Mouse (Mus musculus) megakaryocyte, embryonic 14.5 days (primary cell): ENCODE measurements around the gene Mageb18. TPM values are rescaled to one million over a fixed set of nuclear protein-coding genes. Genes with fewer than 3 reads are reported as not detected.

Experiments used
- H3K27me3 ChIP-seq: replicated peaks from 2 replicates; pipeline ENCODE3; 2012; ENCODE audit warnings: inconsistent platforms
- H3K36me3 ChIP-seq: replicated peaks from 2 replicates; pipeline ENCODE3; 2012; ENCODE audit warnings: low read length, inconsistent platforms, mixed read lengths
- H3K4me1 ChIP-seq: 2 replicates; pipeline ENCODE4 v1.6.1; 2012; ENCODE audit warnings: inconsistent platforms
- H3K4me3 ChIP-seq: replicated peaks from 2 replicates; pipeline ENCODE3; 2012; ENCODE audit warnings: moderate library complexity, mild to moderate bottlenecking, inconsistent platforms
- H3K9me3 ChIP-seq: 2 replicates; pipeline ENCODE4 v1.6.1; 2012; ENCODE audit warnings: inconsistent platforms
- FLI1 ChIP-seq: IDR thresholded peaks from 2 replicates; pipeline ENCODE4 v1.6.1; 2012; ENCODE audit warnings: low read length, inconsistent platforms, mixed read lengths
- GATA1 ChIP-seq: IDR thresholded peaks from 3 replicates; pipeline ENCODE4 v1.6.1; 2012; ENCODE audit warnings: mixed read lengths, low read length, inconsistent platforms, borderline replicate concordance
- polyA plus RNA-seq: library from polyadenylated mRNA; stranded (reverse); fragments of >175 nt; gene quantifications from 2 replicates; pipeline ENCODE4 v1.2.3, GENCODE M21; 2012; ENCODE audit warnings: low replicate concordance; ENCODE audit not compliant: insufficient read depth

Mageb18 gene
- polyA plus RNA-seq, 1 experiment = not detected

DNA sequence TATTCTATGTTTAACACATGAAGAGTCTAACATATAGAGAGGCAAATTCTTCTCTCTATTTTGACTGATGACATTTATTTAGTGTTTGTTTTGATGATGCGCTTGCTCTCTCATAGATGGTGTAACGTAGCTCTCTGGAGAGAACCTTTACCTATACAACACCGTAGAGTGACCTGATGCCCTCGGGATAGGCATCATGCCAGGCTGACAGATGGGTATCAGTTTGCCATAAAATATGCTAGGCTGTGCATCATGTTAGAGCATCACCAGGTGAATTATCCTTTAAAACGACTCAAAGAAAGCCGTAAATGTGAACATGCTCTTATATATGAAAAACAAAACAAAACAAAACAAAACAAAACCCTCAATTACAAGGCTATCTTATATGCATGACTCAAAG, 258.5 kb downstream of the Mageb18 start:
- Histone ChIP-seq H3K4me1 (no peaks in the 10 kb centered on the region), H3K36me3 (no peaks in the 10 kb centered on the region), H3K27me3 (no peaks in the 10 kb centered on the region), H3K9me3 (no peaks in the 10 kb centered on the region), H3K4me3 (no peak overlapping the region)
- TF ChIP-seq GATA1 (no peak), FLI1 (no peak)

DNA sequence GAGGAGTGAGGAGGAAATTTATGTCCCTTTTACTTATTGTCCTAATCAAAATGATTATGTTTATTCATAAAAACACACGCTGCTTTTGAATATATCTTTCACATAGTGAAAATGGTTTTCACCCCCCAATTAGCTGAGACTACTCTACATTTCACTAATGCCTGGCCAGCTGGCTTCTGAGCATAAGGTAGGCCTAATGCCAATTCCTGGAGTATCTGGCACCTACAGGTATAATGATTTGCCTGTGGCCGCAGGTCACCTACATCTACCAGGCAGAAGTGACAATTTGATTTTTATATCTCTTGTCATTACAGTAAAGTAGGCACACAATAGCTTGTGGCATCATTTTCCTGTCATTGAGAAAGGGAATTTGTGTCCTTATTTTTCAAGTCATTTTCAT, 259.8 kb downstream of the Mageb18 start:
- no peak for TF ChIP-seq GATA1
- TF ChIP-seq FLI1 = no peak
- Histone ChIP-seq H3K4me1 (no peaks in the 10 kb centered on the region), H3K9me3 (no peaks in the 10 kb centered on the region), H3K4me3 (no peak overlapping the region), H3K36me3 (no peaks in the 10 kb centered on the region), H3K27me3 (no peaks in the 10 kb centered on the region)

DNA sequence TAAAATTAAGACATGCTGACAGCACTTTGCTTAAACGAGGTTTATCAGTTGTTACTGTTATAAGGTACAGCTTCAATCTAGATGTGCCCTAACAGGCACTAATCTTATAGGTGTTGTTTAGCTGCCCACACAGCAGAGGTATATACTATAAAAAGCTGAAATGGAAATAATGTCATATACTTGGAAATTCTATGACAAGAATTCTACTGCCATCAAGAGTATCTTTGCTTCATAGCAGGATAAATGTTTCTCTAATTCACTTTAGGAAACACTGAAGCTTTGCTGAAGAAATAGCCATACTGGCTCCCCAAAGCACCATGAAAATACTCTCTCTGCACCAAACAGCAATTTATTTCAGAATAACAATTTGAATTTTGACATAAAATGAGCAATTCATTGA, 265.9 kb downstream of the Mageb18 start:
- Histone ChIP-seq H3K9me3 (no peaks in the 10 kb centered on the region), H3K4me3 (no peak overlapping the region), H3K36me3 (no peaks in the 10 kb centered on the region), H3K4me1 (no peaks in the 10 kb centered on the region), H3K27me3 (no peaks in the 10 kb centered on the region)
- TF ChIP-seq FLI1 = no peak
- no peak for TF ChIP-seq GATA1

DNA sequence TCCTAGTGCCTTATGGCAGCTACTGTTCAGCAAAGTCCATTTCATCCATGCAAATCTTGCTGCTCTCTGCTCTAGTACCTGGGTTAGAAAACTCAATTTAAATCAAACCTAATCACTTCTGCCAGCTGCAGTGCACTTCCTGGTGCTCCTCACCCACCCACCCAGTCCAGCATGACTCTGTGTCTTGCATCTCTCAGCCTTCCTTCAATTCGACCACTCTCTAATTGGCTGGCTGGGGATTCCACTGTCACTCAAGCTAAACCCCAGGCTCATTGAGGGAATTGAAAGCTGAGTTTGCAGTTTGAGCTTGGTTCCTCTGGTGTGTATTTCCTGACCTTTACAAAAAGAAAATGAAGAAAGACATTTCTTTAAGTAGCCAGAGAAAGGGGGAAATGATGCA, 275.8 kb downstream of the Mageb18 start:
- TF ChIP-seq GATA1 = no peak
- TF ChIP-seq FLI1 = no peak

DNA sequence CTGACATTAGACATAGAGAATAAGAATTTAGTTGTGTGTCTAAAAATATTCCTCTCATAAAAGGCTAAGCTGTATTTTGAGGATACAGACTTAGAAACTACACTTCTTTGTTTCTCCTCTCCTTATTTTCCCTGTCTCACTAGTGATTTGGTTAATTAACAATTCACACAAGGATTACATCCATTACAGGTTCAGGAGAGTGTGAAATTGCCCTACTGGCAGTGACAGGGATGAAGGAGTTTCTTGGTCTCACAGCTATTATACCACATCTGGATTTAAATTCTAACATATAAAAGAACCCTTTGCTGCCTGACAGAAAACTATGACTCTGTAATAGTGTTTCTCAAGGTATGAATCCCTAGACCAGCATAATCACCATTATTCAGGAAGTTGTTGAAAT, 318.8 kb downstream of the Mageb18 start:
- no peak for TF ChIP-seq FLI1
- TF ChIP-seq GATA1 = no peak
- Histone ChIP-seq H3K9me3 (no peaks in the 10 kb centered on the region; the same call in 1 of the 2 replicates), H3K4me3 (no peak overlapping the region), H3K36me3 (no peaks in the 10 kb centered on the region), H3K4me1 (no peaks in the 10 kb centered on the region), H3K27me3 (no peaks in the 10 kb centered on the region)

More for the DNA sequence above, 275.8 kb downstream of the Mageb18 start:
- no peak overlapping the region for H3K4me3 ChIP-seq
- no peaks in the 10 kb centered on the region for H3K9me3 ChIP-seq
- H3K4me1 ChIP-seq = no peaks in the 10 kb centered on the region
- H3K27me3 ChIP-seq = no peaks in the 10 kb centered on the region
- no peaks in the 10 kb centered on the region for H3K36me3 ChIP-seq

Other genes starting within 250 kb of the Mageb18 start
- gene Gm5941, start 109.6 kb downstream of the Mageb18 start, polyA plus RNA-seq = not detected in 2 replicates